Mouse (Mus musculus) v-Abl transformed pro-B cells (cell line): Measurements from ENCODE around the gene Gadl1.

ENCODE experiments used
- in situ Hi-C, 2 experiments: fragments of 400-800 bp; cut with MboI; formaldehyde crosslinking; loops; one replicate each; pipeline ENCODE4 v1.15.1; 2025; ENCODE audit not compliant: unreplicated experiment in 2 of 2

The Gadl1 gene

DNA sequence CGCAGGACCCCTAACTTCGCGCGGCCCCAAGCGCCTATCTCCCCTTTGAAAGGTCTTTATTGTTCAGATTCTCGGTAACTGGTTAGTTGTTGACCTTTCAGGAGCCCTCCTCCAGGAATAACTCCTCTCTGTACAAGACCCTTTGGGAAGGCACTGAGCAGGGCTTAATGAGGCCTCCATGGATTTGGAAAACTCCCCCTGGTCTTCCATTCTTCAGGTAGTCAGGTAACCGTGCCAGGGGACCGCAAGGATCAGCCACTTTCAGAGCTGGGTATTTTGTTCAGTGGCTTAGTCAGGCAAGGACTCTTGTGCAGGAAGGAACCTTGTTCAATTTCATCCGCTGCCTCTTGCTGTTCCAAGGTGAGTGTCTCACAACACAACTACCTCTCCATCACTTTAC, at the start of gene Gadl1:
Gadl1 (plus strand) TSS at position 301 of the 400 bp plus-strand sequence.
- in situ Hi-C loops = no loop called here

DNA sequence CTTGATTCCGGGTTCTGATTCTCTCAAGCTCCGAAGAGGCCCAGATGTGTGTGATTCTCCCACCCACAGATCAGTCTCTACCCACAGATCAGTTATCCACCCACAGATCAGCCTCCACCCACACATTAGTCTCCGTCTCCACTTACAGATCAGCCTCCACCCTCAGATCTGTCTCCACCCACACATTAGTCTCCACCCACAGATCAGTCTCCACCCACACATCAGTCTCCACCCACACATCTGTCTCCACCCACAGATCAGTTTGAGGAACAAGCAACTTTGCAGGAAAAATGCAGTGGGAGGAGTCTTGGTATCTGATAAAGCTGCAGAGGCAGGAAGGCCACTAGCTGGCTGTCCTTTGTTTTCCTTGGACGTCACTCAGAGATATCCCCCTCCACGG, 46.5 kb upstream of the Gadl1 start:
- in situ Hi-C loops = no loop called here

DNA sequence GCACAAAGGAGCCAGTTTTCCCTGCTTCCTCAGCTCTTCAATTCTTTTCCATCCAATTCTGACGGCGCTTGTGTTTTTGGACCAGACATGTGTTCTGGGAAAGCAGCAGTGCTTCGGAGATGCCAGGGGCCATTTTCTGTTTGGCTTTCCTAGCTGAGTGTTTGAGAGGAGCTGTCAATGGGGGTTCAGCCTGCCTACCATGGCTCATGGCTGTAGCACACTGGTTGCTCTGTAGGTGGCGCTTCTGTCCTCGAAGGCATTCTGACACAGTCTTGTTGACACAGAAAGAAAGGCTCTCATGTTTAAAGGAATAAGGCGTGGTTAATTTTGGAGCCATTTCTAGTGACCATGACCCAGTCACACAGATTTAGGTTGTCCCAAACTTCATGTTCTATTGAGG, 45.9 kb upstream of the Gadl1 start:
- in situ Hi-C loops = no loop called here

DNA sequence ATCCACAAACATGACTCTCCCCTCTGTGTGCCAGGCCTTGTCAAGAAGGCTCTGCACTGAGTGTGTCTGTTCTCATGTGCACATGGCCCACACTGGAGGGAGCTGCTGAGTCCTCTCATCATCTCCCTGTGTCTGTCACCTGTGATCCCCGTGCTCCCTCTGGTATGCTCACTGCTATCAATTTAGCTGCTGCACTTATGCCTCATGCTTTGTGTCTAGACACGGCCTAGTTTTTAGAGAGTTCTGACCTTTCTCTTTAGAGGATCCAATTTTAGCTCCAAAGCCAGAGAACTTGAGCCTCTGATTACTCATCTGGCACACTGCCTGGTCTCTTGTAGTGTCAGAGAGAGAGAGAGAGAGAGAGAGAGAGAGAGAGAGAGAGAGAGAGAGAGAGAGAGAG, 42.0 kb upstream of the Gadl1 start:
- in situ Hi-C loops = no loop called here

DNA sequence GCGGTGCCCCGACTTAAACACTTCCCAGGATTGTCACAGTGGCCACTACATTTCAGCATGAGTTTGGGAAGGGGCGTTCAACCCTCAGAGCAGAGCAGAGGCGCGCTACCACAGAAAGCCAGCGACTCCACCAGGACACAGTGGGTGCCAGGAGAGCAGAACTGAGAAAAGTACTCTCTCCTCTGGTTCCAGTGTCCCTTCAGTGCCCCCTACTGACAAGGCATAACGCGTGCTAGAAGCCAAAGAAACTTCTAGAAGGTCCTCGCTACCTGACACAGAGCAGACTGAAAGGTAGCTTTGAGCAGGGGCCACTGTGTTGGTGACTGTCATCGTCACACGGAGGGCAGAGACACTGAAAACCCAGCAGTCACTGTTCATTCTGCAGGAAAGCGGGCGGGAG, 39.1 kb upstream of the Gadl1 start:
- in situ Hi-C loops = no loop called here

- in situ Hi-C loops = no loop called here
These were observed 38.6 kb upstream of the Gadl1 start for GRCm38 (mm10) chr9:115870640-115871039.

DNA sequence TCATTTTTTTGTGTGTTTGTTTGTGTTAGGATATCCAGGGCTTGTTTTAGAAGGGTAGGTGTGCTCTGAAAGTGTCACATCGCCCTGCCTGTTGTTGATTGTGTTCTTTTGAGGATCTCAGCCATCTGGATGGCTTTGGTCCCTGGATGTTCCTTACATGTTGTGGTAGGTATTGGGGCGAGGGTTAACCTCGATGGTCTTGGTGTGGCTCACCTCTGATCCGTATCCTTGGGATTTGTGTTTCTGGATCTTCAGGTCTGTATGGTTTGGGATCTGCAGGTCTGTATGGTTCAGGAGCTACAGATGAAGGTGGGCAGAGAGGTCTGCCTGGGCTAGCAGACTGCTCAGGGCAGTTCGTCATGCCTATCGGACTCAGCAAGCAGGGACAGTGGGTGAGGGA, 28.8 kb upstream of the Gadl1 start:
- in situ Hi-C loops = no loop called here

DNA sequence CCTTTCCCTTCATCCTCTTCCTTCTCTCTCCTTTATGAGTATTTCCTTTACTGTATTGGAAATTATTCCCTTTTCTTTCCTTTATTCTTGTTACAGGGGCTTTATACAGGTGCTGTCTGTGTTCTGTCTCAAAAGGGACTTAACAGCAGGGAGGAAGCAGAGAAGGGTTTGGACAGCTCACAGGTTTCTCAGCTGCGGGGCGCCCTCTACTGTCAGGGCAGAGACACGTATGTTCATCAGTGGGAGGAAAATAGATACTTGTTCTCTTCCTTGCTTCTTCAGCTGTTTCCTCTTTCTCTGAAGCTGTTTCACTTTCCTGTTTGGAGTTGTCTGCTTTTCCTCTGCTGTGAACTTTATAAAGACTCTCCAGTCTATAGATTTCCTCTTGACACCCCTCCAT, 28.1 kb upstream of the Gadl1 start:
- in situ Hi-C loops = no loop called here

GRCm38 (mm10) chr9:115882627-115883200, 26.5 kb upstream of the Gadl1 start:
- in situ Hi-C loops = no loop called here

DNA sequence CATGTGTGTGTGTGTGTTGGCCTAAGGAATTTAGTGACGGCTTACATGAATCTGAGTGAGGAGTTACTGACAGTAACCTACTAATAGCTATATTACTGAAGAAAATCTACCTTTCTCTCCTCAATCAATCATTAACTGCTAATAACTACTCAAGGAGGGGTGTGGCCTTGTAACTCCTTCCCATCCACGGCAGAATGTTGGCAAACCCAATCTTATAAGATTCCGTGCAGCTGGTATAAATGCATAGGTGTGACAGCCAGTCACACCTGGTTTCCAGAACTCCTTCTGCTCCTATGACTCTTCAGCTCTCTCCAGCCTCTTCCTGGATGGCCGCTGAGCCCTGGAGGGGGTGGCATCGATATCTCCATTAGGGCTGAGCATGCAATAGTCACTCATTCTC, 25.8 kb upstream of the Gadl1 start:
- in situ Hi-C loops = no loop called here

DNA sequence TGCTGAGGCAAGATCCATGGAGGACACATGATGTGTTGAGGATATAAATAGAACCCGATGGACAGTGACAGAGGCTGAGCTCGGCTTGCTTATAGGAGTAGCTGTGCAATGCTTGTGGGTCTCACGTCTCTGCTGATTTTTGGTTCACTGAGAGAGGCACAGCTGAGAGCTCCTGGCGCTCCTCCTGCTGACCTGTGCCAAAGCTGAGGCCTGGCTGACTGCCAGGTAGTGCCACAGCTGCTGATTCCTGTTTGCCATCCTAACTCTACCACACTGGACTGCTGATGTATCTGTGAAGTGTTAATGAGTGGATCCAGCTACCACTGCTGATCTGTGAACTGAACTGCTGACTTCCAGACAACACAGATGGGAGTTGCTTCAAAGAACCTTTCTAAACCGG, 21.7 kb upstream of the Gadl1 start:
- in situ Hi-C loops = no loop called here

- in situ Hi-C loops = no loop called here
These were observed 16.1 kb upstream of the Gadl1 start for GRCm38 (mm10) chr9:115893131-115893530.

DNA sequence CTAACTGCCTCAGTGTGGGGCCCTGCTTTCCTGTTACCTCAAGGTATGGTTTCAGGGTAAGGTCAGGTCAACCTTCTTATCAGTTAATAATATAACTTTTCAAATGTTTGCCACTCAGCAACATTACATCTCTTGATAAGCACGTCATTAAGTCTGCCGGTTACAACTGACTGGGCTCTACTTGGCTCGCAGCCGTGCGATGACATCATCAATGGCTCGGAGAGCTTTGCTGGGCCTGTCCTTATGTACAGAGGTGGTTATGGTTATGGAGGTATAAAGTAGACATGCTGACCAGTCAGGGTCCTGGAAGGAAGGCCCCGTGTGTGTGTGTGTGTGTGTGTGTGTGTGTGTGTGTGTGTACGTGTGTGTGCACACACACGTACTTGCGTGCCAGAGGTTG, 15.3 kb upstream of the Gadl1 start:
- in situ Hi-C loops = no loop called here

- in situ Hi-C loops = no loop called here
These were observed 930 bp upstream of the Gadl1 start for GRCm38 (mm10) chr9:115908325-115908724.

- in situ Hi-C loops = no loop called here
These were observed 4.8 kb downstream of the Gadl1 start for GRCm38 (mm10) chr9:115914006-115914405.

- in situ Hi-C loops = no loop called here
These were observed 6.5 kb downstream of the Gadl1 start for GRCm38 (mm10) chr9:115915586-115916270.

DNA sequence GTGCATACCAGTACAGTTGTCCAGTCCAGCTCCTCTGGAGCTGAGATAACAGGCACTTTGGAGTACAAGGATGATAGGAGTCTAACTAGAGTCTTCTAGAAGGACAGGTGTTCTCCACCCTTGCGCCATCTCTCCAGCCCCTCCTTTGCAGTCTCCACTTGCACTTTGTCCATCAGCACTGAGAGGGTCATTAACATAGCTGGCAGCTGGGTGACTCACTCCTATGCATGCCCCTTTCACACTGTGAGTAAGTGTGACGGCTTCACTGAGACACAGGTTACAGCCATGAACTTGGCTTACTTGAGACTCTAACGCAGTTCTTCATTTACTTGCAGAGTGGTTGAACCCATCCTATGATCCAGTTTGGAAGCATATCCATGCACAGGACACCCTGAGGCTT, 10.5 kb downstream of the Gadl1 start:
- in situ Hi-C loops = no loop called here

DNA sequence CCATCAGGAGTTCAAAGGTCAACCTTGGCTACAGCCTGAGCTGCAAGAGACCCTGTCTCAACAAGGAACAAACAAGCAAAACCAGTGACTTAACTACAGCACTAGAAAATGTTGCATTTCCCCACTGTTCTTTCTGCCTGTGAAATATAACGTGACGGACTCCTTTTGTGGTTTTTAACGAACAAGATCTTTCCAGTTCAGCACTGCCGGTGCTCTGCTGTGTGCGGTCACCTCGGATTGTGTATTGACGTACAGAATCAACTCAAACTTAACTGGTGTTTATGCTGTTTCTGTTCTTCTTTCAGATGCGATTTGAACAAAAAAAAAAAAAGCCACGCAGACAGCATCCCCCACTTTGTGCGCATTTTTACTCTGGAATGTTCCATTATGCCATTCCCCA, 13.4 kb downstream of the Gadl1 start:
- in situ Hi-C loops = no loop called here

- in situ Hi-C loops = no loop called here
These were observed 14.8 kb downstream of the Gadl1 start for GRCm38 (mm10) chr9:115924094-115924493.

- in situ Hi-C loops = no loop called here
These were observed 22.5 kb downstream of the Gadl1 start for GRCm38 (mm10) chr9:115931803-115932202.

- in situ Hi-C loops = no loop called here
These were observed 23.5 kb downstream of the Gadl1 start for GRCm38 (mm10) chr9:115932741-115933140.

DNA sequence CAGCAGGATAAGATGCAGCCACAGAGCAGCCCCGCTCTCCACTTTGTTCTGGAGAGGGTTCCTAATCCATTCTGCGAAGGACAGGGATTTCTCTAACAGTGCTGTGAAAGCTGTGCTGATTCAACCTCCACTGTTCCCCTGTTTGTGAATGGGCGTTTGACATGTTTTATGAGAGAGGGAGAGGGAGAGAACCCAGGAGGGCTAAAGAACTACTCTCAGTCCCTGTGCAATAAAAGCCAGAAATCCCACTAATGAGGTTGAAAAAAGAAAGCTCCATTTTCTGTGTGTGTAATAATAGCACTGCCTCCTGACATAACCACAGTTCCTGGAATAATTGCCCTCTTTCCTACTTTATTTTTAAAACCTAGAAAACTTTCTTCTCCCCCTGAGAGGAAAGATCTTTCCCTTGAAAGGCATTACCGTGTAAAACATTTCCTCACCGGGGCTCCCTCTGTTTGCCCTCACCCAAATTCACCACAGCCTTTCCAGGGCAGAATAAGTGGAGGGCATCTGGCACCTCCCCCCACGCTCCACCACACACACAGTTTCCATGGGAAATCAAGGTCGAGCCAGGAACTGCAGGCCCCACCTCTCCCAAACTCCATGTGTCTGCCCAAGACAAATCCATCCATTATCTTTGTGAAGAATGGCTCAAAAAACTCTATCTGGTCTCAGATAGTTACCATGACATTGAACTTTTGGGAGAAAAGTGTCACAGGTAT, 24.1 kb downstream of the Gadl1 start:
- in situ Hi-C loops = no loop called here
